Mouse (Mus musculus): ENCODE data around the gene Mthfd2l.

GRCm38 (mm10) chr5:90888661-90889060, 42.3 kb upstream of the Mthfd2l start:
- no peak for TF ChIP-seq CTCF (IDR thresholded peaks at IDR 0.05)
- TF ChIP-seq EP300 (IDR thresholded peaks at IDR 0.05; ENCODE audit: insufficient read depth, low read depth, low read length), result no peak

Measured in heart, adult 2 months (tissue).